Mouse (Mus musculus): ENCODE measurements around the gene Exoc3l4. TPM values are rescaled to one million over a fixed set of nuclear protein-coding genes. Genes with fewer than 3 reads are reported as not detected.

Gene Exoc3l4
- polyA plus RNA-seq, 1 experiment from 2014 or later, result 2.9 TPM

GRCm38 (mm10) chr12:111428961-111429911 lies 12.4 kb downstream of the Exoc3l4 start:
- Histone ChIP-seq H3K9me3 (no peaks in the 10 kb centered on the region), H3K4me3 (peak overlapping the region; percentile 38), H3K27ac (replicated peaks) (no peak overlapping the region), H3K9ac (peak overlapping the region; percentile 45), H3K4me2 (peak overlapping the region; percentile 65), H3K4me1 (replicated peaks) (peaks cover 45% of the 10 kb centered on the region), H3K36me3 (no peaks in the 10 kb centered on the region), H3K27me3 (peaks cover 57% of the 10 kb centered on the region)
- ATAC-seq (ENCODE audit: low FRiP score, low read depth), result no peak
- WGBS, result under 1% methylated on average over 39 of the region's 40 CpGs

DNA sequence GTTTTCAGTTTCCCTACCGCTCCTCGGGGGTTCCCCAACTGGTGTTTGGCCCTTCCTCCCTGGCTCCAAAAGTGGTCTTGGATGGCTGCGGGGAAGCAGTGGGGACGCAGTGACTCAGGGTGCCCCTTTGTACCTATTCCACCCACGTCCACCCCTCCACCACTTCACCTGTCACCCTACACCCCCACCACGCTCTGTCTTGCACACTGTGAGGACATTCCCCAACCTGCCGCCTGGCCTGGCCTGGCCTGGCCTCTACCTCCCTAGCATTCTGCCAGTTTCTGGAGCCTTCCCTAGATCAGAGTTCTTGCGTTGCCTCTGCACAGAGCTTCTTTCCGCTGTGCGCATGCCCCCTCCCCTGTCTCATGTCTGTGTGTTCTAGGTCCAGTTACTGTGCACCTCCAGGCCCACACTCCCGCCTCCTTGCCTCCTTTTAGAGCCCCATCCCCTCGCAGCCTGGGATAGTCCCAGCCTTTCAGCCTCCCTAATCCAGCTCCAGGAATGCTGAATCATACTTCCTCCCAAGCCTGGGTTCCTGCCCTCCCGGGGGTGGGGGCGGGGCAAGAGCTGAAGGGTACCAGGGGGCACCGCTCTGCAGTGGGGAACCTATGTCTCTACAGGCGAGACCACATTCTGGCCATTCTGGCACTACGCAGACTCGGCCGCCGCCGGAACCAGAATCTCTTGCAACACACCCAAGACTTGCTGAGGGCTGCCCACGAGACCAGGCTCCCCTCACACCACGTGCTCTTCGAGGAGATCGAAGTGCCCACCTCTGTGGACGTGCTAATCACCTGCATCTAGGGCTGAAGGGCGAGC lies 13.4 kb downstream of the Exoc3l4 start:
- no peak overlapping the region for H3K27ac ChIP-seq (replicated peaks)
- 14% methylated on average over 27 of the region's 27 CpGs for WGBS
- H3K4me3 ChIP-seq, result peak overlapping the region; percentile 38
- no peak for ATAC-seq (ENCODE audit: low FRiP score, low read depth)
- peak overlapping the region; percentile 65 for H3K4me2 ChIP-seq
- H3K27me3 ChIP-seq, result peaks cover 47% of the 10 kb centered on the region
- peak overlapping the region; percentile 45; the same call in 1 of the 2 replicates for H3K9ac ChIP-seq
- H3K4me1 ChIP-seq (replicated peaks), result peaks cover 55% of the 10 kb centered on the region
- H3K36me3 ChIP-seq, result no peaks in the 10 kb centered on the region
- no peaks in the 10 kb centered on the region for H3K9me3 ChIP-seq

GRCm38 (mm10) chr12:111430868-111431817 lies 14.3 kb downstream of the Exoc3l4 start:
- WGBS, result 33% methylated on average over 14 of the region's 14 CpGs

DNA sequence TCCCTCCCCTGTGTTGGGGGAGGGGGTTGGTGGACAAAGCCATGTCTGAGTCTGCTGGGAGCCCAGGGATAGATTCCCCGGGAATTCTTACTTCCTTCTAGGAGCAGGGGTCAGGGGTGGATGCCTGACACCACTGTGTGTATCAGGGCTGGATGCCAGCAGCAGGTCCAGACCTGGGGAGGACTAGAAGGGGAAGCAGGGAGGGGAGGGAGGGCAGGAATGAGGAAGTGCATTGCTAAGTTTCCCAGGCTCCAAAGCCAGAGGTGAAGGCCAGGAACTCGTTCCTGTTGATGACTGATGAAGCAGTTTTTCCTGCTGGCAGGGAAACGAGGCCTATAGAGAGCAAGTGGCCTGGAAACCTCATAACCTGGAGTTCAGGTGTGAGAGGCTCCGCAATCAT lies 15.3 kb downstream of the Exoc3l4 start:
- Histone ChIP-seq H3K4me2 (no peak overlapping the region), H3K4me1 (replicated peaks) (peaks cover 46% of the 10 kb centered on the region), H3K4me3 (no peak overlapping the region), H3K9me3 (no peaks in the 10 kb centered on the region), H3K9ac (no peak overlapping the region), H3K36me3 (no peaks in the 10 kb centered on the region), H3K27ac (replicated peaks) (no peak overlapping the region), H3K27me3 (peaks cover 35% of the 10 kb centered on the region)
- WGBS, result 35% methylated on average over 4 of the region's 4 CpGs
- no peak for ATAC-seq (ENCODE audit: low FRiP score, low read depth)

More at GRCm38 (mm10) chr12:111430868-111431817, 14.3 kb downstream of the Exoc3l4 start:
- H3K4me2 ChIP-seq, result no peak overlapping the region
- no peak overlapping the region for H3K4me3 ChIP-seq
- no peak overlapping the region for H3K9ac ChIP-seq
- peaks cover 40% of the 10 kb centered on the region for H3K27me3 ChIP-seq
- H3K4me1 ChIP-seq (replicated peaks), result peaks cover 47% of the 10 kb centered on the region
- ATAC-seq (ENCODE audit: low FRiP score, low read depth), result no peak
- no peaks in the 10 kb centered on the region for H3K9me3 ChIP-seq
- no peaks in the 10 kb centered on the region for H3K36me3 ChIP-seq
- H3K27ac ChIP-seq (replicated peaks), result no peak overlapping the region

- Histone ChIP-seq H3K27ac (replicated peaks) (no peak overlapping the region), H3K4me1 (replicated peaks) (peaks cover 45% of the 10 kb centered on the region), H3K9ac (no peak overlapping the region), H3K27me3 (peaks cover 31% of the 10 kb centered on the region), H3K36me3 (no peaks in the 10 kb centered on the region), H3K4me3 (no peak overlapping the region), H3K9me3 (no peaks in the 10 kb centered on the region), H3K4me2 (no peak overlapping the region)
- ATAC-seq (ENCODE audit: low FRiP score, low read depth), result no peak
- WGBS, result 70% methylated on average over 4 of the region's 5 CpGs
Observed at GRCm38 (mm10) chr12:111432751-111433331, 16.0 kb downstream of the Exoc3l4 start.

DNA sequence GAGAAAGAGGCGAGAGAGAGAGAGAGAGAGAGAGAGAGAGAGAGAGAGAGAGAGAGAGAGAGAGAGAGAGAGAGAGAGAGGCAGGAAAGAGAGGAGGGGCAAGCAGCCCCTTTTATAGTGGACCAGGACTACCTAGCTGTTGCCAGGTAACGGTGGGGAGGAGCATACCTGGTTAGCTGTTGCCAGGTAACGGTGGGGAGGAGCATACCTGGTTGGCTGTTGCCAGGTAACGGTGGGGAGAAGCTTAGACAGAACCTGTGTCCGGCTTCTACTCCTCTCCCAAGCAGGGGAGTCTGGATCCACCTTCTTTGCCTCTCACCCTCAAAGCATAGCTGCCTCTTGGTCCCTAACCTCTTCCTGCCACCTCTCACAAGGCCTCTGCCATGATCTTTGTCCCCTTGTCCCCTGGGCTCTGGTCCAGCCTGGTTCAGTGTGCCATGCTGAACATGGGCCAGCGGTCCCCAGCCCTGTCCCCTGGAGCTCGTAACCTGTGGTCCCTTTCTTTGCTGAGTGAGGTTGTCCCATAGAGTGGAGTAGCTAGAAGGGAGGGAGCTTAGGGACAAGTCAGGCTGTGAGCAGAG lies 17.4 kb downstream of the Exoc3l4 start:
- Histone ChIP-seq H3K4me2 (peak overlapping the region; percentile 35), H3K27ac (replicated peaks) (peak overlapping the region; percentile 73), H3K9me3 (no peaks in the 10 kb centered on the region), H3K27me3 (peaks cover 22% of the 10 kb centered on the region), H3K4me3 (no peak overlapping the region), H3K9ac (no peak overlapping the region), H3K36me3 (no peaks in the 10 kb centered on the region), H3K4me1 (replicated peaks) (peaks cover 31% of the 10 kb centered on the region)
- peak; percentile 82 for ATAC-seq (ENCODE audit: low FRiP score, low read depth)
- WGBS, result 21% methylated on average over 6 of the region's 7 CpGs

DNA sequence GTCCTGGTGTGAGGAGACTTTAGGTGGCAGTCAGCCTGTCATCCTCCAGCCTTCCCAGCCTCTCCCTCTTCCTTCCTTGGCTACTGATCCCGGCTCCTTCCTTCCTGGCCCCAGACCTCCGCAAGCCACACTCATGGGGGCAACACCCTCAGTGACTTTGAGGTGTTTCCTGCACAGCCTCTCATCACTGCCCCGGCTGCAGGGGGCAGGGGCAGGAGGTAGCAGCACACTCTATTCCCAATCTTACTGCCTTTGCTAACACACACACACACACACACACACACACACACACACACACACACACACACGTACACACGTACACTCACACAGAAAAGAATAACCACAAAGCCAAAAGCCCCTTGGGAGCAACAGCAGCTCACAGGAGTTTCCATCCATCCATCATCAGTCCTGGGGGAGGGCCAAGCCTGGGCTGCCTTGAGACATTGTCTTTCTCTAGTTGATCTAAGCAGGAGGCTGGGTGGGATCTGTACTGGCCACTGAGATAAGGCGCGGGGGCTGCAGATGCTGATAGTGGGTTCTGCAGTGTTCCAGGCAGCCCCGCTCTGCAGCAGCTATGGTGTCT lies 18.0 kb downstream of the Exoc3l4 start:
- 0 out of 2 replicates have a peak overlapping the region, but pooled peaks have one; percentile 35 for H3K4me2 ChIP-seq
- H3K4me3 ChIP-seq, result no peak overlapping the region
- ATAC-seq (ENCODE audit: low FRiP score, low read depth), result no peak
- H3K27me3 ChIP-seq, result peaks cover 23% of the 10 kb centered on the region
- 46% methylated on average over 8 of the region's 8 CpGs for WGBS
- peak overlapping the region; percentile 73 for H3K27ac ChIP-seq (replicated peaks)
- H3K9ac ChIP-seq, result no peak overlapping the region
- H3K4me1 ChIP-seq (replicated peaks), result peaks cover 25% of the 10 kb centered on the region
- H3K36me3 ChIP-seq, result no peaks in the 10 kb centered on the region
- no peaks in the 10 kb centered on the region for H3K9me3 ChIP-seq

- H3K4me2 ChIP-seq, result no peak overlapping the region
- no peaks in the 10 kb centered on the region for H3K9me3 ChIP-seq
- H3K27me3 ChIP-seq, result peaks cover 16% of the 10 kb centered on the region
- no peak overlapping the region for H3K4me3 ChIP-seq
- no peak overlapping the region for H3K27ac ChIP-seq (replicated peaks)
- H3K9ac ChIP-seq, result no peak overlapping the region
- WGBS, result 83% methylated on average over 3 of the region's 3 CpGs
- no peaks in the 10 kb centered on the region for H3K36me3 ChIP-seq
- H3K4me1 ChIP-seq (replicated peaks), result peaks cover 15% of the 10 kb centered on the region
- ATAC-seq (ENCODE audit: low FRiP score, low read depth), result no peak
Observed at GRCm38 (mm10) chr12:111436170-111436569, 19.4 kb downstream of the Exoc3l4 start.

DNA sequence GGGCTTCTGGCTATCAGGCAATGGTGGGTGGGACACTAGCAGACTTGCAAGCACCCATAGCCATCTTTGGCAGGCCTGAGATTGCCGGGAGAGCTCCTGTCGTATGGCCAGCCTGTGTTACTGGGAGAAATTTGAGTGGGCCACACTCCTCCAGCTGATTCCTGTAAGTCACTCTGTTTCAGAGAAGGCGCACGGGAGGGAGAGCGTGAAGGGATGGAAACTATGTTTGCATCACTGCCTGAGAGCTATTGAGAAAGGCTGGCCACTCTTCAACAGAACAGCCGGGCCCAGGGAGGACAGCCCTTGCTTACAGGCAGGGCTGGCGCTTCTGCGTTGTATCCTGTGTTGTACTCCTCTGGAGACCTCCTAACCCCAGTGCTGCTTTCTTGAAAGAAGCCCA lies 19.8 kb downstream of the Exoc3l4 start:
- Histone ChIP-seq H3K4me3 (no peak overlapping the region), H3K4me1 (replicated peaks) (peaks cover 15% of the 10 kb centered on the region), H3K4me2 (no peak overlapping the region), H3K27ac (replicated peaks) (no peak overlapping the region), H3K9me3 (no peaks in the 10 kb centered on the region), H3K9ac (no peak overlapping the region), H3K27me3 (peaks cover 17% of the 10 kb centered on the region), H3K36me3 (no peaks in the 10 kb centered on the region)
- 76% methylated on average over 8 of the region's 8 CpGs for WGBS
- ATAC-seq (ENCODE audit: low FRiP score, low read depth), result no peak

GRCm38 (mm10) chr12:111437222-111437900 lies 20.5 kb downstream of the Exoc3l4 start:
- H3K9ac ChIP-seq, result no peak overlapping the region
- 76% methylated on average over 5 of the region's 5 CpGs for WGBS
- H3K4me2 ChIP-seq, result no peak overlapping the region
- H3K9me3 ChIP-seq, result no peaks in the 10 kb centered on the region
- ATAC-seq (ENCODE audit: low FRiP score, low read depth), result no peak
- no peak overlapping the region for H3K4me3 ChIP-seq
- no peaks in the 10 kb centered on the region for H3K36me3 ChIP-seq
- H3K27me3 ChIP-seq, result peaks cover 24% of the 10 kb centered on the region
- H3K27ac ChIP-seq (replicated peaks), result no peak overlapping the region
- H3K4me1 ChIP-seq (replicated peaks), result peaks cover 19% of the 10 kb centered on the region

All from hindbrain, embryonic 15.5 days (tissue).